Mouse (Mus musculus) testis, adult 2 months (tissue): Measurements from ENCODE around the gene Nkx2-5.

Experiments used
- CTCF ChIP-seq: fragments of 200-500 bp; IDR thresholded peaks from 2 replicates; pipeline ENCODE4 v1.5.1; 2012; ENCODE audit warnings: low read depth, mild to moderate bottlenecking, inconsistent platforms, low read length, moderate library complexity; ENCODE audit not compliant: control insufficient read depth, insufficient read depth, insufficient replicate concordance
- POLR2A ChIP-seq: fragments of 200-500 bp; IDR thresholded peaks from 2 replicates; pipeline ENCODE4 v1.6.1; 2012; ENCODE audit warnings: low read depth, mild to moderate bottlenecking, inconsistent platforms, low read length, moderate library complexity; ENCODE audit not compliant: control insufficient read depth

DNA sequence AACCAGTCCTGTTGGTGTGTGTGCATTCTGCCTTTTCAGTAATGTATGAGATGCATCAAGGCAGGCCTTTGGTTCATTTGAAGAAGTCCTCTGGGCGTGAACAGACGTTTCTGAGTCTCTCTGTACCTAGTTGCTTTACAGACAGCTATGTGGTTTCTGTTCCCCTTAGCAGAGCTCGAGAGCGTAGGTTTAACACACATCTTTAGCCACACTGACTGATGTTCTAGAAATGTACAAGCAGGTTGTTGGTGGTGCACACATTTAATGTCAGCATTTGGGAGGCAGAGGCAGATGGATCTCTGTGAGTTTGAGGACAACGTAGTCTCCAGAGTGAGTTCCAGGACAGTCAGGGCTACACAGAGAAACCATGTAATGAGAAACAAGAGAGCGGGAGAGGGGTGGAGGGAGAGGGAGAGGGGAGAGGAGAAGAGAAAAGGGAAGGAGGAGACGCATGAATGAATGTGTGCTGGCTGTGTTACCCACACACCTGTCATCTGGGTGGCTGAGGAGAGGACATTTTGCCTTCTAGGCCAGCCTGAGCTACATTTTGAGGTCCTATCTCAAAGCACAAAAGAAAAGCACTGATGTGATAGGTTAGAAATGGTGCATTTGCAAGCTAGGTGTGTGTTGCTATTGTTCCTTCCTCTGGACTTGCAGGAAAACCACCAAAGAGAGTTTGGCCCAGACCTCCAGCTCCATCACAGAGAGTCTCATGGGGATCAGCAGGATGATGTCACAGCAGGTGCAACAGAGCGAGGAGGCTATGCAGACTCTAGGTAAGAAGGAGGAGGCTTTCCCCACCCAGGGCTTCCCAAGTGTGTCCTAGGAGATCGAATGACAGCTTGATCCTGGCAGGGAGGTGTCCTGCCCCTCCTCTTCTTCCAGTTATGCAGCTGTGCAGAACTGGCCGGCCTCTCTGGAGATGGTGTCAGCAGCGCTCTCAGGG lies 54.3 kb downstream of the Nkx2-5 start:
- TF ChIP-seq POLR2A = no peak
- no peak for TF ChIP-seq CTCF
